Mouse (Mus musculus): ENCODE measurements around the gene Ino80e. TPM values are rescaled to one million over a fixed set of nuclear protein-coding genes. Genes with fewer than 3 reads are reported as not detected.
A peak's percentile ranks its signal among the peaks of the same experiment; 100 is the strongest.

The Ino80e gene
- total and polyA plus RNA-seq, 3 experiments: 93.0 to 476 (median 189) TPM

- H3K27ac ChIP-seq (ENCODE audit: control insufficient read depth, low read depth, low read length): peak overlapping the region; percentile 92
- H3K4me3 ChIP-seq (ENCODE audit: control insufficient read depth in 1 of 2, insufficient read depth in 1 of 2, low read depth in 2 of 2, low read length in 2 of 2): peak overlapping the region; percentile 23 to 25; a peak in 3 of 4 replicates
- H3K79me2 ChIP-seq (ENCODE audit: control insufficient read depth, insufficient read depth, low read length, poor library complexity): peaks cover 22% of the 10 kb centered on the region
- TF ChIP-seq NRF1 (IDR thresholded peaks at IDR 0.05; ENCODE audit: insufficient read depth, low read depth, low read length, poor library complexity, severe bottlenecking) (no peak), USF1 (IDR thresholded peaks at IDR 0.05; ENCODE audit: low read depth, low read length) (no peak), MAZ (IDR thresholded peaks at IDR 0.05; ENCODE audit: low read depth, low read length) (0 out of 2 replicates have a peak, but pooled peaks have one; percentile 53), POLR2AphosphoS5 (IDR thresholded peaks at IDR 0.05; ENCODE audit: borderline replicate concordance, low read depth, low read length) (no peak), TCF12 (IDR thresholded peaks at IDR 0.05; ENCODE audit: low read depth, low read length) (0 out of 2 replicates have a peak, but pooled peaks have one; percentile 1)
- H3K9me3 ChIP-seq (replicated peaks; ENCODE audit: insufficient read depth, low read length): no peaks in the 10 kb centered on the region
- H3K27me3 ChIP-seq (ENCODE audit: control insufficient read depth in 1 of 2, insufficient read depth in 2 of 2, low read length in 2 of 2): no peaks in the 10 kb centered on the region
- H3K9ac ChIP-seq (ENCODE audit: control insufficient read depth, low read depth, low read length, poor library complexity, severe bottlenecking): peak overlapping the region; percentile 43
- H3K4me1 ChIP-seq (ENCODE audit: control insufficient read depth in 1 of 2, insufficient read depth in 2 of 2, low read length in 2 of 2): peaks cover 20 to 37% of the 10 kb centered on the region in 2 experiments
- peaks cover 0 to 35% of the 10 kb centered on the region in 2 experiments; a peak in 3 of 4 replicates for H3K36me3 ChIP-seq (ENCODE audit: control insufficient read depth in 1 of 2, insufficient read depth in 2 of 2, low read length in 2 of 2)
- no peak for DNase-seq (ENCODE audit: low read depth, low spot score)
Observed at GRCm38 (mm10) chr7:126802134-126802889, 59.9 kb downstream of the Ino80e start.

DNA sequence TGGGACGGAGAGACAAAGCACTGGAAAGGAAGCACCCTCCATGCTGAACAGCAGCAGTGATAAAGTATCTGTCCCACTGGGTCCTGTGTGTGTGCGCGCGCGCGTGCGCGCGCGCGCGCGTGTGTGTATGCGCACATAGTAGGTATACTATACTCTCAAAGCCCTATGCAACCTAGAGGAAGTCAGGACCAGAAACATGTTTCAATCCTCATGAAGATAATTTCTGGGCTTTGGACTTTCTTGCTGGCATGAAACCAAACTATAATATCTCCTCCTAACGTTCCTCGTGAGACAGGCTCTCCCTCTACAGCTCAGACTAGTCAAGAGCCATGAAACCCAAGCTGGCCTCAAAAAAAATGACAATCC lies 61.1 kb downstream of the Ino80e start:
- no peak for TF ChIP-seq POLR2AphosphoS2 (IDR thresholded peaks at IDR 0.05; ENCODE audit: low read length)
- TF ChIP-seq E2F4 (IDR thresholded peaks at IDR 0.05; ENCODE audit: borderline replicate concordance, low read depth, low read length): 0 out of 2 replicates have a peak, but pooled peaks have one; percentile 37
- peak; percentile 68; the same call in 1 of the 2 replicates for TF ChIP-seq MAX (IDR thresholded peaks at IDR 0.05; ENCODE audit: low read length)
- peak; percentile 64; the same call in 1 of the 2 replicates for TF ChIP-seq ETS1 (IDR thresholded peaks at IDR 0.05; ENCODE audit: low read depth, low read length)
- TF ChIP-seq MAZ (IDR thresholded peaks at IDR 0.05; ENCODE audit: low read depth, low read length): no peak
- TF ChIP-seq MAFK (IDR thresholded peaks at IDR 0.05; ENCODE audit: borderline replicate concordance, low read depth, low read length): no peak
- peak; percentile 32; the same call in 1 of the 2 replicates for TF ChIP-seq NELFE (IDR thresholded peaks at IDR 0.05; ENCODE audit: low read depth, low read length)
- peak; percentile 36; the same call in 1 of the 2 replicates for TF ChIP-seq TBP (IDR thresholded peaks at IDR 0.05; ENCODE audit: low read depth, low read length)
- TF ChIP-seq ZKSCAN1 (IDR thresholded peaks at IDR 0.05; ENCODE audit: low read depth, low read length): peak; percentile 100
- TF ChIP-seq TCF12 (IDR thresholded peaks at IDR 0.05; ENCODE audit: low read depth, low read length): peak; percentile 53; the same call in 1 of the 2 replicates
- TF ChIP-seq CHD1 (IDR thresholded peaks at IDR 0.05; ENCODE audit: low read depth, low read length): 0 out of 2 replicates have a peak, but pooled peaks have one; percentile 91
- TF ChIP-seq SIN3A (IDR thresholded peaks at IDR 0.05; ENCODE audit: low read length): peak; percentile 77
- no peak for TF ChIP-seq CTCF (IDR thresholded peaks at IDR 0.05 in 2 of 3, conservative IDR thresholded peaks at IDR 0.05 in 1 of 3; ENCODE audit: control insufficient read depth in 1 of 3, insufficient read depth in 1 of 3, low read depth in 2 of 3, low read length in 3 of 3, poor library complexity in 1 of 3, severe bottlenecking in 1 of 3)
- TF ChIP-seq EP300 (IDR thresholded peaks at IDR 0.05; ENCODE audit: low read depth in 1 of 2, low read length in 2 of 2): peak; percentile 57 to 62
- TF ChIP-seq TAL1 (IDR thresholded peaks at IDR 0.05; ENCODE audit: low read length): no peak
- TF ChIP-seq POLR2AphosphoS5 (IDR thresholded peaks at IDR 0.05; ENCODE audit: borderline replicate concordance, low read depth, low read length): no peak
- peak; percentile 74 for TF ChIP-seq NRF1 (IDR thresholded peaks at IDR 0.05; ENCODE audit: insufficient read depth, low read depth, low read length, poor library complexity, severe bottlenecking)
- TF ChIP-seq POLR2A (IDR thresholded peaks at IDR 0.05; ENCODE audit: control insufficient read depth in 1 of 2, insufficient read depth in 1 of 2, low read depth in 1 of 2, low read length in 2 of 2, poor library complexity in 1 of 2): peak in 1 of 2 experiments; percentile 43; a peak in 1 of 4 replicates
- no peak for TF ChIP-seq MEF2A (IDR thresholded peaks at IDR 0.05; ENCODE audit: extremely low read depth, insufficient replicate concordance, low read depth, low read length, poor library complexity, severe bottlenecking)
- no peak for TF ChIP-seq USF1 (IDR thresholded peaks at IDR 0.05; ENCODE audit: low read depth, low read length)
- TF ChIP-seq MXI1 (IDR thresholded peaks at IDR 0.05; ENCODE audit: low read depth, low read length): peak; percentile 68
- TF ChIP-seq ZNF384 (IDR thresholded peaks at IDR 0.05; ENCODE audit: low read depth, low read length): peak; percentile 40; the same call in 1 of the 2 replicates
- TF ChIP-seq RCOR1 (IDR thresholded peaks at IDR 0.05; ENCODE audit: low read depth, low read length): 0 out of 2 replicates have a peak, but pooled peaks have one; percentile 17
- TF ChIP-seq GATA1 (IDR thresholded peaks at IDR 0.05; ENCODE audit: low read depth, low read length): no peak
- peak; percentile 82 for TF ChIP-seq MYC (IDR thresholded peaks at IDR 0.05; ENCODE audit: low read depth, low read length)
- Histone ChIP-seq H3K36me3 (ENCODE audit: control insufficient read depth in 1 of 2, insufficient read depth in 2 of 2, low read length in 2 of 2) (peaks cover 9 to 44% of the 10 kb centered on the region in 2 experiments), H3K27ac (ENCODE audit: control insufficient read depth, low read depth, low read length) (peak overlapping the region; percentile 92), H3K79me2 (ENCODE audit: control insufficient read depth, insufficient read depth, low read length, poor library complexity) (peaks cover 35% of the 10 kb centered on the region), H3K4me1 (ENCODE audit: control insufficient read depth in 1 of 2, insufficient read depth in 2 of 2, low read length in 2 of 2) (peaks cover 20 to 47% of the 10 kb centered on the region in 2 experiments), H3K27me3 (ENCODE audit: control insufficient read depth in 1 of 2, insufficient read depth in 2 of 2, low read length in 2 of 2) (no peaks in the 10 kb centered on the region), H3K9me3 (replicated peaks; ENCODE audit: insufficient read depth, low read length) (no peaks in the 10 kb centered on the region), H3K9ac (ENCODE audit: control insufficient read depth, low read depth, low read length, poor library complexity, severe bottlenecking) (peak overlapping the region; percentile 65), H3K4me3 (ENCODE audit: control insufficient read depth in 1 of 2, insufficient read depth in 1 of 2, low read depth in 2 of 2, low read length in 2 of 2) (peak overlapping the region; percentile 56 to 78)
- peak; percentile 79 for DNase-seq (ENCODE audit: low read depth, low spot score)
